Mouse (Mus musculus) embryonic fibroblast, embryonic 13.5 days (primary cell): ENCODE measurements at regions not wholly inside any gene's neighbourhood (a gene's known extent, or its start where the extent isn't known, plus 50 kb on each side); places are given as distances from the start of the nearest gene placed in this dataset.

ENCODE experiments used
- CTCF ChIP-seq: IDR thresholded peaks from 2 replicates; pipeline ENCODE4 v1.5.1; 2011; ENCODE audit warnings: mild to moderate bottlenecking, control low read depth, low read length, moderate library complexity, borderline replicate concordance; ENCODE audit not compliant: insufficient read depth
- POLR2A ChIP-seq: IDR thresholded peaks from 2 replicates; pipeline ENCODE4 v1.6.1; 2011; ENCODE audit warnings: low read depth, mild to moderate bottlenecking, control low read depth, low read length, moderate library complexity

GRCm38 (mm10) chr6:91576906-91577305 lies 61.2 kb downstream of the Lsm3 start:
- TF ChIP-seq CTCF (no peak), POLR2A (no peak)
